Mouse (Mus musculus) hindbrain, embryonic 14.5 days (tissue): ENCODE measurements around the gene Cym. TPM values are rescaled to one million over a fixed set of nuclear protein-coding genes. Genes with fewer than 3 reads are reported as not detected.

ENCODE experiments used
- ATAC-seq: fragments of 200-750 bp; cut with Nextera tagmentation; 2 replicates; pipeline ENCODE4 v1.8.0; 2017; ENCODE audit warnings: moderate number of reproducible peaks, mild to moderate bottlenecking, moderate TSS enrichment, moderate library complexity; ENCODE audit not compliant: low FRiP score
- DNase-seq: peaks from one replicate; pipeline ENCODE4 v3.0.0-alpha.2; 2015; ENCODE audit warnings: low spot score
- H3K27ac ChIP-seq: fragments of 300-500 bp; sonication (generic); 2 replicates; pipeline ENCODE4 v1.5.1; 2014; ENCODE audit warnings: mild to moderate bottlenecking, moderate library complexity
- H3K27me3 ChIP-seq: fragments of 300-500 bp; sonication (generic); 2 replicates; pipeline ENCODE4 v1.6.1; 2014; ENCODE audit warnings: mild to moderate bottlenecking, low read length, mixed read lengths; ENCODE audit not compliant: control insufficient read depth, insufficient read depth
- H3K36me3 ChIP-seq: fragments of 300-500 bp; sonication (generic); replicated peaks from 2 replicates; pipeline ENCODE4 v1.6.1; 2014; ENCODE audit not compliant: control insufficient read depth, insufficient read depth
- H3K4me1 ChIP-seq: fragments of 300-500 bp; sonication (generic); replicated peaks from 2 replicates; pipeline ENCODE4 v1.6.1; 2014; ENCODE audit warnings: antibody characterized with exemption, low read length, mixed read lengths; ENCODE audit not compliant: control insufficient read depth, insufficient read depth
- H3K4me2 ChIP-seq: fragments of 300-500 bp; sonication (generic); replicated peaks from 2 replicates; pipeline ENCODE4 v1.6.1; 2014; ENCODE audit warnings: mild to moderate bottlenecking, moderate library complexity
- H3K4me3 ChIP-seq: fragments of 300-500 bp; sonication (generic); replicated peaks from 2 replicates; pipeline ENCODE4 v1.5.1; 2014; ENCODE audit warnings: mild to moderate bottlenecking, low read length
- H3K9ac ChIP-seq: fragments of 300-500 bp; sonication (generic); 2 replicates; pipeline ENCODE4 v1.6.1; 2014
- H3K9me3 ChIP-seq: fragments of 300-500 bp; sonication (generic); 2 replicates; pipeline ENCODE4 v1.6.1; 2016; ENCODE audit warnings: low read length; ENCODE audit not compliant: control insufficient read depth
- WGBS: fragments of 180-500 bp; shearing (Covaris S2); extraction: QIAGEN DNeasy Blood & Tissue Kit; methylation state at CpG from one replicate; pipeline ENCODE4 v1.1.7; 2014; 5-methylcytosine and 5-hydroxymethylcytosine counted together
- polyA plus RNA-seq: library from polyadenylated mRNA; unstranded; fragments of >200 nt; fragmentation: Nextera tagmentation; extraction: Ambion mirVana; gene quantifications from 2 replicates; pipeline ENCODE4 v1.2.1, GENCODE M21; 2014

The Cym gene
- polyA plus RNA-seq, 1 experiment from 2014 or later: not detected

GRCm38 (mm10) chr3:107183178-107183577 lies 38.4 kb downstream of the Cym start:
- ATAC-seq (no peak), DNase-seq (no peak)
- Histone ChIP-seq H3K27me3 (no peaks in the 10 kb centered on the region), H3K4me1 (no peaks in the 10 kb centered on the region), H3K36me3 (no peaks in the 10 kb centered on the region), H3K9me3 (no peaks in the 10 kb centered on the region), H3K4me2 (no peak overlapping the region), H3K27ac (no peak overlapping the region), H3K9ac (no peak overlapping the region), H3K4me3 (no peak overlapping the region)
- 86% methylated on average over 3 of the region's 3 CpGs for WGBS

DNA sequence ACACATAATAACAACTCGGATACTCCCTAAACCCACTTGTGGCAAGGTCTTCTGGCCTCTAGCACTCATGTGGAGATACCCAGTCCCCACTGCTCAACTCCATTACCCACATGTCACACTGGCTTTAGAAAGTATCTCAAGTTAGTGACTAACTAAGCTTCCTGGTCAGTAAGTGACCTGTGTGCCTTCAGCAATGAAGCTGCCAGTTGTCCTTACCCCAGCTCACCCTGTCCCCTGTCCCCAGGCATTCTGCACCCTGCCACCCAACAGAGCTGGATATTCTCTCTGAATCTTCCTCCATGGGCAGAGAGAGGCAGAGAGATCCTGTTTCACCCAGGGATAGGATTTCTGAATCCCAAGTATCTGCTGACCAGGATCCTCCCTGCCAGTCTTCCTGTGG lies 38.8 kb downstream of the Cym start, which contains the start of gene Kcna10:
Gene Kcna10, plus strand, starts transcription at position 301 of the 400 bp plus-strand sequence.
- 93% methylated on average over 1 of the region's 1 CpGs for WGBS
- no peak within 1 kb of the TSS for H3K4me2 ChIP-seq
- H3K27ac ChIP-seq: no peak within 1 kb of the TSS
- DNase-seq (no peak), ATAC-seq (no peak)
- no peaks in the 10 kb centered on the region for H3K27me3 ChIP-seq
- no peak within 1 kb of the TSS for H3K4me3 ChIP-seq
- no peaks in the 10 kb centered on the region for H3K4me1 ChIP-seq
- no peaks in the 10 kb centered on the region for H3K9me3 ChIP-seq
- H3K36me3 ChIP-seq: no peaks in the 10 kb centered on the region
- H3K9ac ChIP-seq: no peak within 1 kb of the TSS

GRCm38 (mm10) chr3:107180860-107181259 lies 40.7 kb downstream of the Cym start:
- 80% methylated on average over 2 of the region's 2 CpGs for WGBS
- H3K4me3 ChIP-seq: no peak overlapping the region
- H3K9me3 ChIP-seq: no peaks in the 10 kb centered on the region
- no peak overlapping the region for H3K4me2 ChIP-seq
- no peak overlapping the region for H3K27ac ChIP-seq
- ATAC-seq (no peak), DNase-seq (no peak)
- H3K36me3 ChIP-seq: no peaks in the 10 kb centered on the region
- H3K4me1 ChIP-seq: no peaks in the 10 kb centered on the region
- no peak overlapping the region for H3K9ac ChIP-seq
- H3K27me3 ChIP-seq: no peaks in the 10 kb centered on the region

DNA sequence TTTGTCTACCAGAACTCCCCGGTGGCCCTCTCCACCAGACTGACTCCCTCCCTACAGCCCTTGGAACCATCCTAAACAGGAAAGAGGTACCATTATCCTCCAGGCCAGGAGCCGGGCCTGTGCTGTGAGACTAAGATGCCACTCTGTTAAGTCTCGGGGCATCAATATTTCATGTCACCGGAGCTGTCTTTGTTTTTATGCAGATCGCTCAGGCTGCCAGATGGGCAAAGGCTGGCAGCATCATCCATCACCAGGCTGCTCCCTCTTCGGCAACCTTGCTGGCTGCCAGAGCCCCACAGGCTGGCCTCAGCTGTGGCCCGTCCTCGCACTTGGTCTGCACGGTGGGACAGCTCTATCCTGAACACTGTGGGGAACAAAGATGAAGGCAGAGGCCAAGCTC lies 45.0 kb downstream of the Cym start:
- Histone ChIP-seq H3K36me3 (no peaks in the 10 kb centered on the region), H3K27ac (peak overlapping the region; percentile 16; the same call in 1 of the 2 replicates), H3K4me2 (no peak overlapping the region), H3K4me1 (no peaks in the 10 kb centered on the region), H3K9ac (no peak overlapping the region), H3K9me3 (no peaks in the 10 kb centered on the region), H3K4me3 (no peak overlapping the region), H3K27me3 (no peaks in the 10 kb centered on the region)
- DNase-seq: peak; percentile 55
- WGBS: 34% methylated on average over 9 of the region's 9 CpGs
- ATAC-seq: peak; percentile 85

DNA sequence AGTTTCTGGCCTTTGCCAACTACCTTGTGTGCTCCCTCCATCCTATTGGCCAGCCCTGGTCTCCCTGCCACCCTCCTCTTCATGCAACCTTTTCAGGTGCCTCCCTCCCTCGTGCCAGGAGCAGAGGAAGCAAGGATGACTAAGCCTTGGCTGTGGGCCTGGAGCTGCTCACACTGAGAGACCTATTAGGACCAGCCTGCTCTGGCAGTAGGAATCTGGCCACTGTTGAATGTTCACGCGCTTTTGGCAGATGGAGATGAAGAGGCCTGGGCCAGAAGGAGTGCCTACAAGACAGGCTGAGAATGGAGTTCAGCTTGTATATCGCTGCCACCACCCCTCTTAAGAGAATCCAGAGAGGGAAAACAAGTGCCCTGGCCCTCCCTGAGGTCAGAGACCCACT lies 46.0 kb downstream of the Cym start:
- no peak overlapping the region for H3K4me2 ChIP-seq
- H3K36me3 ChIP-seq: no peaks in the 10 kb centered on the region
- WGBS: 66% methylated on average over 4 of the region's 4 CpGs
- DNase-seq (peak; percentile 24), ATAC-seq (peak; percentile 42; the same call in 1 of the 2 replicates)
- no peaks in the 10 kb centered on the region for H3K27me3 ChIP-seq
- no peaks in the 10 kb centered on the region for H3K9me3 ChIP-seq
- no peaks in the 10 kb centered on the region for H3K4me1 ChIP-seq
- no peak overlapping the region for H3K27ac ChIP-seq
- no peak overlapping the region for H3K9ac ChIP-seq
- no peak overlapping the region for H3K4me3 ChIP-seq

GRCm38 (mm10) chr3:107172556-107172955 lies 49.0 kb downstream of the Cym start:
- no peak overlapping the region for H3K4me3 ChIP-seq
- H3K36me3 ChIP-seq: no peaks in the 10 kb centered on the region
- no peaks in the 10 kb centered on the region for H3K27me3 ChIP-seq
- H3K4me1 ChIP-seq: no peaks in the 10 kb centered on the region
- H3K27ac ChIP-seq: no peak overlapping the region
- H3K9ac ChIP-seq: no peak overlapping the region
- DNase-seq (no peak), ATAC-seq (no peak)
- no peak overlapping the region for H3K4me2 ChIP-seq
- no peaks in the 10 kb centered on the region for H3K9me3 ChIP-seq
- WGBS: 68% methylated on average over 1 of the region's 1 CpGs

- WGBS: 88% methylated on average over 3 of the region's 3 CpGs
- no peak overlapping the region for H3K27ac ChIP-seq
- no peak overlapping the region for H3K4me3 ChIP-seq
- H3K9me3 ChIP-seq: no peaks in the 10 kb centered on the region
- H3K27me3 ChIP-seq: no peaks in the 10 kb centered on the region
- no peak for ATAC-seq
- no peak for DNase-seq
- no peaks in the 10 kb centered on the region for H3K36me3 ChIP-seq
- no peak overlapping the region for H3K4me2 ChIP-seq
- H3K9ac ChIP-seq: no peak overlapping the region
- no peaks in the 10 kb centered on the region for H3K4me1 ChIP-seq
Observed at GRCm38 (mm10) chr3:107171964-107172363, 49.6 kb downstream of the Cym start.

- no peaks in the 10 kb centered on the region for H3K9me3 ChIP-seq
- no peak overlapping the region for H3K4me3 ChIP-seq
- ATAC-seq (no peak), DNase-seq (no peak)
- no peak overlapping the region for H3K4me2 ChIP-seq
- no peaks in the 10 kb centered on the region for H3K4me1 ChIP-seq
- H3K27ac ChIP-seq: no peak overlapping the region
- H3K36me3 ChIP-seq: no peaks in the 10 kb centered on the region
- H3K9ac ChIP-seq: no peak overlapping the region
- no peaks in the 10 kb centered on the region for H3K27me3 ChIP-seq
- 69% methylated on average over 2 of the region's 2 CpGs for WGBS
Observed at GRCm38 (mm10) chr3:107169552-107169951, 52.0 kb downstream of the Cym start.

- Histone ChIP-seq H3K4me2 (no peak overlapping the region), H3K27me3 (no peaks in the 10 kb centered on the region), H3K9me3 (no peaks in the 10 kb centered on the region), H3K4me1 (0 out of 2 replicates have a peak, but pooled peaks cover 8% of the 10 kb centered on the region), H3K27ac (no peak overlapping the region), H3K36me3 (no peaks in the 10 kb centered on the region), H3K4me3 (no peak overlapping the region), H3K9ac (no peak overlapping the region)
- WGBS: 83% methylated on average over 2 of the region's 2 CpGs
- no peak for ATAC-seq
- no peak for DNase-seq
Observed at GRCm38 (mm10) chr3:107162741-107163140, 58.8 kb downstream of the Cym start.
